In genomic region chr11:52343162-52343561, GRCm38 (mm10) we compare ENCODE assay signal across 9 mouse cellular contexts. TPM values are rescaled to one million over a fixed set of nuclear protein-coding genes. Genes with fewer than 3 reads are reported as not detected.
A peak's percentile ranks its signal among the peaks of the same experiment; 100 is the strongest.
DNase-seq lines count a peak whose midpoint lies in the region; ATAC-seq and TF ChIP-seq lines count a peak whose summit lies in the region.
"Had no signal": no experiment of that assay in that cellular context is flagged by ENCODE, and none has a peak within 500 bp of the region (broad histone marks: within the 10 kb centered on the region; RNA-seq: fewer than 3 reads in every experiment).

No protein-coding gene starts in this region.

- peaks cover 25% of the 10 kb centered on the region for H3K4me1 ChIP-seq in heart, embryonic 12.5 days (replicated peaks)
- peaks cover 6% of the 10 kb centered on the region; the same call in 1 of the 2 replicates for H3K4me1 ChIP-seq in heart, postnatal 0 days (ENCODE audit: control insufficient read depth, insufficient read depth)
- peaks cover 12% of the 10 kb centered on the region for H3K4me1 ChIP-seq in testis, adult 2 months (ENCODE audit: control insufficient read depth, insufficient read depth, low read length)

- H3K4me2 ChIP-seq in heart, embryonic 12.5 days, result no peak overlapping the region
- H3K4me2 ChIP-seq in heart, postnatal 0 days (ENCODE audit: low read depth, low read length), result no peak overlapping the region
- H3K4me2 ChIP-seq: lung, embryonic 15.5 days had no signal

- H3K36me3 ChIP-seq in heart, embryonic 12.5 days, result no peaks in the 10 kb centered on the region
- no peaks in the 10 kb centered on the region for H3K36me3 ChIP-seq in heart, postnatal 0 days (replicated peaks; ENCODE audit: control insufficient read depth, insufficient read depth, low read length)
- H3K36me3 ChIP-seq in testis, adult 2 months (ENCODE audit: control insufficient read depth, insufficient read depth, low read length), result no peaks in the 10 kb centered on the region
- H3K36me3 ChIP-seq: lung, embryonic 15.5 days had no signal

- DNase-seq in heart, adult 11 months, result peak; percentile 94
- peak; percentile 77 for DNase-seq in adrenal gland, adult 2 months
- DNase-seq in embryo, embryonic 10 days (ENCODE audit: low spot score), result peak; percentile 89
- DNase-seq in heart, postnatal 0 days (ENCODE audit: low spot score), result peak; percentile 72
- peak; percentile 35 to 56 for DNase-seq in left cerebral cortex, adult 8-10 months (ENCODE audit: low spot score in 2 of 2)
- peak; percentile 80 to 81 for DNase-seq in natural killer cell, adult 2 months (ENCODE audit: low spot score in 2 of 2)

- peak; percentile 88 for TF ChIP-seq CTCF in heart, postnatal 0 days (IDR thresholded peaks at IDR 0.05; ENCODE audit: low read depth)
- peak; percentile 48 for TF ChIP-seq CTCF in testis, adult 2 months (IDR thresholded peaks at IDR 0.05; ENCODE audit: control insufficient read depth, insufficient read depth, insufficient replicate concordance, low read depth, low read length)

- H3K27me3 ChIP-seq in heart, embryonic 12.5 days (replicated peaks), result no peaks in the 10 kb centered on the region
- H3K27me3 ChIP-seq in heart, postnatal 0 days (ENCODE audit: control insufficient read depth, insufficient read depth, low read length), result no peaks in the 10 kb centered on the region
- no peaks in the 10 kb centered on the region for H3K27me3 ChIP-seq in testis, adult 2 months (ENCODE audit: control insufficient read depth, insufficient read depth, low read length)
- H3K27me3 ChIP-seq: lung, embryonic 15.5 days had no signal

- no peaks in the 10 kb centered on the region for H3K9me3 ChIP-seq in heart, embryonic 12.5 days (replicated peaks)
- H3K9me3 ChIP-seq in heart, postnatal 0 days (replicated peaks; ENCODE audit: control insufficient read depth, low read length), result no peaks in the 10 kb centered on the region
- H3K9me3 ChIP-seq: lung, embryonic 15.5 days had no signal

- no peak overlapping the region for H3K4me3 ChIP-seq in heart, embryonic 12.5 days
- no peak overlapping the region for H3K4me3 ChIP-seq in heart, postnatal 0 days (ENCODE audit: low read depth, low read length)
- H3K4me3 ChIP-seq in testis, adult 2 months (ENCODE audit: control insufficient read depth, low read depth, low read length), result no peak overlapping the region
- H3K4me3 ChIP-seq: lung, embryonic 15.5 days had no signal

- ATAC-seq in heart, embryonic 12.5 days (ENCODE audit: insufficient number of reproducible peaks, low FRiP score), result no peak
- no peak for ATAC-seq in heart, postnatal 0 days (ENCODE audit: insufficient read depth, low read depth)

- no peak for TF ChIP-seq EP300 in heart, postnatal 0 days (IDR thresholded peaks at IDR 0.05; ENCODE audit: low read depth)

- no peak for TF ChIP-seq POLR2A in testis, adult 2 months (IDR thresholded peaks at IDR 0.05; ENCODE audit: control insufficient read depth, low read depth, low read length)

- H3K9ac ChIP-seq in heart, embryonic 12.5 days, result no peak overlapping the region
- H3K9ac ChIP-seq in heart, postnatal 0 days (replicated peaks; ENCODE audit: low read depth, low read length), result no peak overlapping the region
- H3K9ac ChIP-seq: lung, embryonic 15.5 days had no signal

- WGBS in heart, embryonic 12.5 days, result 5% methylated on average over 6 of the region's 6 CpGs
- 4% methylated on average over 6 of the region's 6 CpGs for WGBS in heart, postnatal 0 days

- no peak overlapping the region for H3K27ac ChIP-seq in heart, embryonic 12.5 days (ENCODE audit: poor library complexity, severe bottlenecking)
- H3K27ac ChIP-seq in heart, postnatal 0 days (ENCODE audit: low read depth), result no peak overlapping the region
- H3K27ac ChIP-seq in testis, adult 2 months (ENCODE audit: control insufficient read depth, insufficient read depth, low read depth, low read length), result no peak overlapping the region
- H3K27ac ChIP-seq: lung, embryonic 15.5 days had no signal

RNA-seq across cellular contexts. Expression of gene Vdac1, which starts 17.5 kb away (rescaled TPM):
- polyA plus RNA-seq in heart, embryonic 12.5 days (2016; fragmentation: Nextera tagmentation; extraction: Ambion mirVana), result 423 and 426 TPM in 2 replicates
- 100 to 1,000 TPM; 353 to 458 TPM for total RNA-seq in adrenal gland, adult 2 months (2021)
- 52.6 and 60.1 TPM in 2 replicates for polyA plus RNA-seq in adrenal gland, adult 2 months (2012; rRNA removed)
- total RNA-seq in heart, postnatal 0 days (2014; rRNA removed; ENCODE audit: low replicate concordance), result 478 and 528 TPM in 2 replicates
- polyA plus RNA-seq in heart, postnatal 0 days (2015; fragmentation: Nextera tagmentation; extraction: Ambion mirVana), result 627 and 646 TPM in 2 replicates
- total RNA-seq in left cerebral cortex, adult 8-10 months (2022), result 100 to 1,000 TPM; 535 to 581 (median 570) TPM
- polyA plus RNA-seq in testis, adult 2 months (2012; rRNA removed), result 13.5 and 16.7 TPM in 2 replicates

RNA-seq across cellular contexts. Expression of gene 9530068E07Rik, which starts 53.1 kb away (rescaled TPM):
- polyA plus RNA-seq in heart, embryonic 12.5 days (2016; fragmentation: Nextera tagmentation; extraction: Ambion mirVana), result 234 and 246 TPM in 2 replicates
- total RNA-seq in adrenal gland, adult 2 months (2021), result 100 to 1,000 TPM; 142 to 144 TPM
- polyA plus RNA-seq in adrenal gland, adult 2 months (2012; rRNA removed), result 241 and 242 TPM in 2 replicates
- 149 and 200 TPM in 2 replicates for total RNA-seq in heart, postnatal 0 days (2014; rRNA removed; ENCODE audit: low replicate concordance)
- 133 and 134 TPM in 2 replicates for polyA plus RNA-seq in heart, postnatal 0 days (2015; fragmentation: Nextera tagmentation; extraction: Ambion mirVana)
- 10 to 100 TPM; 55.4 to 66.6 (median 57.7) TPM for total RNA-seq in left cerebral cortex, adult 8-10 months (2022)
- 66.5 and 70.2 TPM in 2 replicates for polyA plus RNA-seq in testis, adult 2 months (2012; rRNA removed)
